Mouse (Mus musculus) heart, embryonic 10.5 days (tissue): Measurements from ENCODE around the gene Synpr. TPM values are rescaled to one million over a fixed set of nuclear protein-coding genes. Genes with fewer than 3 reads are reported as not detected.
"Not testable (repeated sequence)": the region's sequence is repeated elsewhere in the genome, so short reads cannot be mapped to it uniquely, and the experiment has no call there.

Source experiments
- DNase-seq: peaks from one replicate; pipeline ENCODE4 v3.0.0-alpha.2; 2017; ENCODE audit warnings: low spot score
- H3K27ac ChIP-seq: fragments of 300-500 bp; sonication (generic); 2 replicates; pipeline ENCODE4 v1.5.1; 2016; ENCODE audit warnings: mild to moderate bottlenecking
- H3K27me3 ChIP-seq: fragments of 300-500 bp; sonication (generic); 2 replicates; pipeline ENCODE4 v1.6.1; 2016; ENCODE audit warnings: mild to moderate bottlenecking; ENCODE audit not compliant: poor library complexity, insufficient read depth, severe bottlenecking
- H3K36me3 ChIP-seq: fragments of 300-500 bp; sonication (generic); 2 replicates; pipeline ENCODE4 v1.6.1; 2016; ENCODE audit warnings: mild to moderate bottlenecking, moderate library complexity
- H3K4me1 ChIP-seq: fragments of 300-500 bp; sonication (generic); 2 replicates; pipeline ENCODE4 v1.6.1; 2016; ENCODE audit warnings: mild to moderate bottlenecking
- H3K4me3 ChIP-seq: fragments of 300-500 bp; sonication (generic); 2 replicates; pipeline ENCODE4 v1.5.1; 2016; ENCODE audit warnings: mild to moderate bottlenecking, moderate library complexity
- H3K9me3 ChIP-seq: fragments of 300-500 bp; sonication (generic); 2 replicates; pipeline ENCODE4 v1.6.1; 2016; ENCODE audit warnings: mild to moderate bottlenecking, moderate library complexity
- WGBS: fragments of 180-500 bp; shearing (Covaris S2); methylation state at CpG from one replicate; pipeline ENCODE4 v1.1.7; 2016; 5-methylcytosine and 5-hydroxymethylcytosine counted together
- polyA plus RNA-seq: library from polyadenylated mRNA; unstranded; fragments of >200 nt; fragmentation: Nextera tagmentation; extraction: Ambion mirVana; gene quantifications from 2 replicates; pipeline ENCODE4 v1.2.1, GENCODE M21; 2016

Gene Synpr
- polyA plus RNA-seq = 0.19 and 0.34 TPM in 2 replicates

DNA sequence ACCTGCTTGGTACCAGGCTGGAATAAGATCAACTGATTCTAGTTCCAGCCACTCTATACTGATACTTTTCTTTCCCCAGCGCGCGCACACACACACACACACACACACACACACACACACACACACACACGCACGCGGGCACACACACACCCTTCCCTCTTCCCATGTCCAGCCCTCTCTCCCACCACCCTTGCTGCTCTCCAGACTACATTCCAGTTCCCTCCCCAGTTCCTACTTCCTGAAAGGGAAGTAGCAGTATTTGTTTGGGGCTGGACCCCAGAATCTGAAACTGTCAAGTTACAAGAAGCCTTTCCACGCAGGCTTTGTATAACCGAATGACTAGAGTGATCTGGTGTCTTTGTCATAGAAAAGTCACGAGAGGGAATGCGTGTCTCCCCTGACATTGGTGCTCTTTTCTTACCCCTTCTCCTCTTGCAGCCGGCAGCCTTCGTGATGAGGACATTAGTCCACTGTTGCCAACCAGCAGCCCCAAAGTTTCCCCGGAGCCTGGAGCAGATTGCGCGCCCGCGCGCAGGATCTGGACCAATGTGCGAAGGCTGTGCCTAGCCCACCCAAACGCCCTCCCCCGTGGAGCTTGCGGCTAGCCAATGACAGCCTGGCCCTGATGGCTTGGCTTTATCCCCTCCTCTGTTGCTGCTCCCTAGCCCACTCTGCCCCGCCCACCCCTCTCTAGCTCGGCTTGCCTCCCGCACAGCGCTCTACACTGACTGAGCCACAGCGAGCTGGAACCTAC, at the start of gene Synpr:
TSS of gene Synpr (plus strand) at position 690 of the 754 bp plus-strand sequence.
- Histone ChIP-seq H3K4me3 (peak within 1 kb of the TSS; percentile 56), H3K4me1 (peaks cover 10% of the 10 kb centered on the region; the same call in 1 of the 2 replicates), H3K9me3 (no peaks in the 10 kb centered on the region), H3K27me3 (peaks cover 6% of the 10 kb centered on the region), H3K27ac (no peak within 1 kb of the TSS), H3K36me3 (no peaks in the 10 kb centered on the region)
- peak; percentile 91 for DNase-seq
- 6% methylated on average over 27 of the region's 27 CpGs for WGBS

DNA sequence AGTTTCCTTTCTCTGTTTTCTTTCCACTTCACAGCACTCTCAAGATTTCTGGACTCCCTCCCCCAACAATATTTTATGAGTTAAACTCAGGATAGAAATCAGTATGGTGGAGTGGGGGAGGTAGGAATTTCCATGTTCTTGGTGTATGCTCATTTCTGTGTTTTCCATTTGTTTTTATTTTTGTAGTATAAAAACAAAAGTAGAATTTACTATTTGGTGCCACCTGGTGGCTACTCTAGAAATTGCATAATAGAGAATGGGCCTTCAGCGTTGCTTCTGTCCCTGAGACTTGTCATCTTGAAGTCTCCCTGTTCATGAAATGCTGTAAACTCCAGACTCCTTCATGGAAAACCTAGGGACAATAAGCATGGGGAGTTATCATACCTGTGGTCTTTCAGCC, 47.7 kb upstream of the Synpr start:
- H3K4me1 ChIP-seq = no peaks in the 10 kb centered on the region
- no peaks in the 10 kb centered on the region for H3K36me3 ChIP-seq
- H3K27me3 ChIP-seq = no peaks in the 10 kb centered on the region
- no peaks in the 10 kb centered on the region for H3K9me3 ChIP-seq
- DNase-seq = no peak
- H3K4me3 ChIP-seq = no peak overlapping the region
- 16% methylated on average over 1 of the region's 1 CpGs for WGBS
- H3K27ac ChIP-seq = no peak overlapping the region

DNA sequence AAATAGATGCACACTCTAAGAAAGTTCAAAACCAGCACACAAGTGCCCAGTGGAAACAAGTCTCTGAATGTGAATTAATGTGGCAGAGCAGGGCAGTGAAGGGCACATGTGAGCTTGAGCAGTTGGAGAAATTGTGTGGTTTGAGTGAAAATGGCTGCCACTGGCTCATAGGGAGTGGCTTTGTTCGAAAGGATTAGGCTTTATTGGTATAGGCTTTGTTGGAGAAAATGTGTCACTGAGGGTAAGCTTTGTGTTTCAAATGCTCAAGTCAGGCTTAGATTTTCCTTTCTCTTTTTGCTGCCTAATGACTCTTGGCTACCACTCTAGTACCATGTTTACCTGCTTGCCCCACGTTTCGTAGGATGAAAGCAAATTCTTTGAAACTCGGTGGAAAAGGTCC, 37.1 kb upstream of the Synpr start:
- Histone ChIP-seq H3K9me3 (no peaks in the 10 kb centered on the region), H3K4me1 (no peaks in the 10 kb centered on the region), H3K4me3 (no peak overlapping the region), H3K27ac (no peak overlapping the region), H3K36me3 (no peaks in the 10 kb centered on the region), H3K27me3 (no peaks in the 10 kb centered on the region)
- no peak for DNase-seq
- WGBS = 59% methylated on average over 4 of the region's 4 CpGs

DNA sequence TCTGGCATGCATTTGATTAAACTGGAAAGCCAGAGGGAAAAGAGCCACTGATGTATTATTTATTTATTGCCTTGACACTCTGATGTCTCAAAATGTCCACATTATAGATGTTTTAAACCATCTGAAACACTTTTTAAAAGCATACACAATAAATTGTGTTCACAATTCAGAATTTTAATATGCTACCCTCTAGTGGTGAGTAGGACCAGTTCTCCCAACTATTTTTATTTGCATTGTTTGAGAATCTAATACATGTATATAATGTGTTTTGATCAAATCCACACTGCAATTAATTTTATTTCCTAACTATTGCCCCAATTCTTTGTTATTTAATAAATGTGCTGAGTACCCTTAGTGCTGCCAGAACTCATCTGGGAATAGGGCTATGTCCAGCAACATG, 35.2 kb upstream of the Synpr start:
- DNase-seq = no peak
- Histone ChIP-seq H3K9me3 (no peaks in the 10 kb centered on the region), H3K27ac (no peak overlapping the region), H3K4me1 (no peaks in the 10 kb centered on the region), H3K4me3 (no peak overlapping the region), H3K27me3 (no peaks in the 10 kb centered on the region), H3K36me3 (no peaks in the 10 kb centered on the region)

DNA sequence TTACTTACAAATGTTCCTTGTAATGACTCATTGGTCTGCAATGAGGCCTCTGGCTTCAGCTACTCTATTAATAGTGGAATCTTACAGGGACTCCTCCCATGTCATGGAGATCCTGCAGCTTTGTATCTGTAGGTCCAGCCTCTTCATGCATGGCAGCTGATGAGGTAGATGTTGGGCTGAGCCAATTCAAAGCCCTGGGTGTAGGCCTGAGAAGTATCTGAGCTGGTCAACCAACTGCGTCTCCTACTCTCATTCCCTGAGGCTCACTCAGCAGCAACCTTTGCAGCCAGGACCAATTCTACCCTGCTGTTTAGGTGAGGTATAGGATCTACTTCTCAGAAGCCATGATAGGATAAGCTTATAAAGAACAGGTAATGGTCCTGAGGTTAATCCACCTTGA, 32.0 kb upstream of the Synpr start:
- no peaks in the 10 kb centered on the region for H3K36me3 ChIP-seq
- WGBS = 84% methylated on average over 1 of the region's 1 CpGs
- H3K4me3 ChIP-seq = no peak overlapping the region
- no peaks in the 10 kb centered on the region for H3K9me3 ChIP-seq
- H3K27me3 ChIP-seq = no peaks in the 10 kb centered on the region
- no peak overlapping the region for H3K27ac ChIP-seq
- DNase-seq = no peak
- H3K4me1 ChIP-seq = no peaks in the 10 kb centered on the region

DNA sequence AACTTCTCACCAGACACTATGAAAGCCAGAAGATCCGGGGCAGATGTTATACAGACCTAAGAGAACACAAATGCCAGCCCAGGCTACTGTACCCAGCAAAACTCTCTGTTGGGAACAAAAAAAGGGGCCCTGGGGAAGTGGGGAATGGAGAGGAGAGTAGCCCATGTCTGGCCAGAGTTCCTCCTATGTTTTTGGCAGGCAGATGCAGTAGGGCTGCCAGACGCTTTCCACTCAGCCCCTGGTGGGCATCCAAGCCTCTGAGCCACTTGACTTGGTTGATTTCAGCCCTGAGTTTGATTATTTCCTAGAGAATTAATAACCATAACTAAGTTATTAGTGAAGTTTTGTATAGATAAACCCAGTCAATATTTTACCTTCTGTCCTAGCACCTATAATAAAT, 29.8 kb upstream of the Synpr start:
- WGBS = 67% methylated on average over 2 of the region's 2 CpGs

DNA sequence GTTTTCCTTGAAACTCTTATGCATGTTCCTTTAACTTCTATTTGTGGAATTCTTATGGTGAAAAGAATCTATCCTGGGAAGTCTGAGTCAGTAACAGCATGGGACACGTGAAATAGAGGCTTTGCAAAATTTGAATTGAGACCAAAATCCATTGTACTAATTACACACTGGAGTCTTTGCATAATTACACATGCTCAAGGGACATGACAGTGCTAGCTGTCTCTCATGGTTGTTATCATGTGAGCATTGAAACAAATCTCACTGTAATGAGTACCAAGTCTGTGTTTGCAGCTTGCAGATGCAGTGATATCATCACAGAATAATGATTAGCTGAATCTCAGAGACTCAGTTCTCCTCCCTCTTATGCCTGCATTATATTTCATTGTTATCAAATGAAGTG, 22.2 kb upstream of the Synpr start:
- Histone ChIP-seq H3K4me1 (no peaks in the 10 kb centered on the region), H3K9me3 (no peaks in the 10 kb centered on the region), H3K27me3 (no peaks in the 10 kb centered on the region), H3K4me3 (no peak overlapping the region), H3K27ac (no peak overlapping the region), H3K36me3 (no peaks in the 10 kb centered on the region)
- WGBS = 43% methylated on average over 1 of the region's 1 CpGs
- no peak for DNase-seq

More for the DNA sequence above, 29.8 kb upstream of the Synpr start:
- not testable (repeated sequence) for H3K27ac ChIP-seq, H3K4me3 ChIP-seq, H3K27me3 ChIP-seq, H3K9me3 ChIP-seq, H3K4me1 ChIP-seq, DNase-seq, H3K36me3 ChIP-seq

DNA sequence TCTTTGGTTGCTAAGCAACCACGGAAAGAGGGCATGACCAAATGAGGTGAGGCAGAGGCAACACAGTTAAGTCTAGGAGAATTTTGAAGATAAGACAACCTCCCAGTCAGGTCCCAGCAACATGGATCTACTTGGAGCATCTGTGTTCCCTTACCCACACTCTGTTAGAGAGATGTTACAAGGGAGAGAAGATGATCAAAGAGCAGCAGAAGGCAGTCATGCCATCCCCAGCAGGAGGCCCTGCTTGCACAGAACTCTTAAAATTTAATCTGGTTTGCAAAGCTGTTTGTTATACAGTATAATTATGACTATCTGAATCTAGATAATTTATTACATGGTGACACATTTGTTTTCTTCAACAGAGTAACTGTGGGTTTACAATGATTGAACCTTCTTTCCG, 18.2 kb upstream of the Synpr start:
- Histone ChIP-seq H3K27me3 (no peaks in the 10 kb centered on the region), H3K4me3 (no peak overlapping the region), H3K9me3 (no peaks in the 10 kb centered on the region), H3K27ac (no peak overlapping the region), H3K36me3 (no peaks in the 10 kb centered on the region), H3K4me1 (no peaks in the 10 kb centered on the region)
- WGBS = 72% methylated on average over 2 of the region's 2 CpGs
- no peak for DNase-seq

DNA sequence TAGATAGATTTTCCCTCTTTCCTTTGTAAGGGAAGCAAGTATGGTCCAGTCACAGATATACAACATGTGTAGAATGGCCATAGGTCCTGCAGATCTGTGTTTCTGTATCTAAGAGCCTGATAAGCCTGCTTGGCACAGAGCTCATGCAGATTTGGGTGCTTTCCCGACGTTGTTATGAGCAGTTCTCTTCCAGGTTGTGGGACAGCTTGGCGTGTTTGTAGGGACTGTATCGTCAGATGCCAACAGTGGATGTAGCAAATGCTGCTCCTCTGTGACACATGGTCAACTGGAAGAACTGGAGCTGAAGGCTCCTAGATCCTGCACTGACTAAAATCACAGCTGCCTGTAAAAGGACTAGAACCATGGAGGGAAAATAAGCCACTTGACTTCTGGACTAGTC, 17.4 kb upstream of the Synpr start:
- Histone ChIP-seq H3K27me3 (no peaks in the 10 kb centered on the region), H3K4me3 (no peak overlapping the region), H3K36me3 (no peaks in the 10 kb centered on the region), H3K4me1 (no peaks in the 10 kb centered on the region), H3K27ac (no peak overlapping the region), H3K9me3 (no peaks in the 10 kb centered on the region)
- 77% methylated on average over 4 of the region's 4 CpGs for WGBS
- DNase-seq = no peak

DNA sequence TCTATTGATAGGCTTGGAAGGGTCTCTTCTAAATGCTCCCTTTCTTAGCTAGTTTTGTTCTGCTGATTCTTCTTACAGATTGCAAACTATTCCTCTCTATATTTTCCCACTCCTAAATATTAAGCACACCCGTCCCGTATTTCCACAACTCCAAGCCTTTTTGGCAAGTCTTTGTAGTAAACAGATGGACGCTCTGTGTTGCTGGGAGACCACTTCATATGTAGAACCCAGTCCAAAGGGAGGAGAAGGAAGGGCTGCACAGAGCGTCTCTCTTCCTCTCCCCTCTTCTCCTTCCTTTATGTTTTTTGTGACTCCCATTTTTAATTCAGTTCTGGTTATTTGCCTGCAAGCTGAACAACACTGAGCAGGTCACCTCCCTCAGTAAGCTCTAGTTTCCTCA, 1.4 kb upstream of the Synpr start:
- Histone ChIP-seq H3K4me3 (no peak overlapping the region), H3K27me3 (peaks cover 6% of the 10 kb centered on the region), H3K36me3 (no peaks in the 10 kb centered on the region), H3K27ac (no peak overlapping the region), H3K9me3 (no peaks in the 10 kb centered on the region), H3K4me1 (peaks cover 10% of the 10 kb centered on the region; the same call in 1 of the 2 replicates)
- 81% methylated on average over 4 of the region's 4 CpGs for WGBS
- DNase-seq = no peak

DNA sequence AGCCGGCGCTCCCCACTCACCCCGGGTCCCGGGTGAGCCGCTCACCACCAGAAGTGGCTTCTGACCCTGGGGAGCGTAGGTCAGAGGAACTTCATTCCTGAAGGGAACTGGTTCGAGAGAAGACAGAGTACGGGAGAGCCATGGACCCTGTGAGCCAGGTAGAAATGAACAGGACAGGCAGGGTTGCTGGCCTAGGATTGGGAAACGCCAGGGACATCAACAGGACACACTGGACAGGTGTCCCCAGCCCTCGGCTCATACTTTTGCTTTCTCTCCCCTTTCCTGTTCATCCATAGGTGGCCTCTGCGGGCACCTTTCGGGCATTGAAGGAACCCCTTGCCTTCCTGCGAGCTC, 242 bp downstream of the Synpr start:
- Histone ChIP-seq H3K9me3 (no peaks in the 10 kb centered on the region), H3K4me3 (peak overlapping the region; percentile 56), H3K4me1 (peaks cover 10% of the 10 kb centered on the region; the same call in 1 of the 2 replicates), H3K36me3 (no peaks in the 10 kb centered on the region), H3K27ac (no peak overlapping the region), H3K27me3 (peaks cover 6% of the 10 kb centered on the region)
- DNase-seq = no peak
- 16% methylated on average over 13 of the region's 13 CpGs for WGBS

DNA sequence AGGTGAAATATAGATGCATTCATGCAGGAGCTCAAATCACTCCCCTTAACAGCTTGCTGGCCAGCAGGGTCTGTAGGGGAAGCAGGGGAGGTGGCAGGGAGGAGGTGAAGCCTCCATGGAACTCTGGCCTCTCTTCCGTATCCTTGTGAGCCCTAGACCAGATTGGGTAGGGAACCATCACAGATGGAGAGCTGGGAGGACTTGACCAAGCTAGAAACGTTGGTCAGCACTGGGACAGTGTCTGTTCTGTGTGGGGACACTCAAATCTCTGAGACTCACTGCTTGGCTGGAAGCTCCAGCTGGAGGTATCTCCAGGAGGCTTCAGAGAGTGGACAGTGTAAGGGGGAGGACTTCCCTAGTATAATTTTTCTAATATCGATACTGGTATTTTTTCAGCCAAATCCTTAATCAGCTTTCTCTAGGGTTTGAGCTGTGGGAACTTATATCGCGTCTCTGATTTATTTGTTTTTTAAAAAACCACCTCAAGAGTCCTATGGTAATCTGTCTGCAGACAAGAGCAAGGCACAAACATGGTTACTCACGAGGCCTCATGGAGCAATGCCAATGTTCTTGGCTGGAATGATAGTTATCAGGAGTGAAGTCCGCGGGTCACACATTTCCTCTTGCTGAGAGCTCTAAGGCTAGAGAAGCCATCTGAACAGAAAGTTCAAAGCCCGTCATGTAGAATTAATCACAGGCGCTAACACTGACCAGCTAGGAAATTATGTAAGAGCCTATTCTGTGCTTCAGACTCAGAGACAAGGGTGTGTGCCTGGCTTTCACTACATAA, 956 bp downstream of the Synpr start:
- Histone ChIP-seq H3K27me3 (peaks cover 6% of the 10 kb centered on the region), H3K4me3 (peak overlapping the region; percentile 56; the same call in 1 of the 2 replicates), H3K36me3 (no peaks in the 10 kb centered on the region), H3K9me3 (no peaks in the 10 kb centered on the region), H3K27ac (no peak overlapping the region), H3K4me1 (peaks cover 10% of the 10 kb centered on the region; the same call in 1 of the 2 replicates)
- no peak for DNase-seq
- WGBS = 73% methylated on average over 10 of the region's 10 CpGs

DNA sequence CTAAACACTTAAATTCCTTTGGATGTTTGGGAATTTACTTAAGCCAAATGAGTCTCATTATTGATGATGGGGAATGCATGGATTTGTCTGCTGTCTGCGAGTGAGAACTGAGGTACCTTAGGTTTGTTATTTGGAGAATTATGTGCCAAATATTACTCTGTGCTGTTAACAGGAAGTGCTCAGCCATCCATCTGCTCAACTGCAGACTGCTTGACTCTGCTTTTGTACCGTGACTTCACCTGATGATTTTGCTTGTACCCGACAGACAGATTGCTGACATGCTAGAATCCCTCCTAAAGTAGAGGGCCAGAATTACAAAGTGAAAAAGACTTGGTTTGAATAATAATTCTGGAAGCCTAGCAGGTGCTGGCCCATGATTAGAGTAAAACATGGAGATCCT, 9.6 kb downstream of the Synpr start:
- 81% methylated on average over 3 of the region's 3 CpGs for WGBS
- Histone ChIP-seq H3K36me3 (no peaks in the 10 kb centered on the region), H3K27me3 (no peaks in the 10 kb centered on the region), H3K4me3 (no peak overlapping the region), H3K9me3 (no peaks in the 10 kb centered on the region), H3K27ac (no peak overlapping the region), H3K4me1 (no peaks in the 10 kb centered on the region)
- DNase-seq = no peak
